Mouse (Mus musculus): ENCODE results near the gene Aasdh.

DNA sequence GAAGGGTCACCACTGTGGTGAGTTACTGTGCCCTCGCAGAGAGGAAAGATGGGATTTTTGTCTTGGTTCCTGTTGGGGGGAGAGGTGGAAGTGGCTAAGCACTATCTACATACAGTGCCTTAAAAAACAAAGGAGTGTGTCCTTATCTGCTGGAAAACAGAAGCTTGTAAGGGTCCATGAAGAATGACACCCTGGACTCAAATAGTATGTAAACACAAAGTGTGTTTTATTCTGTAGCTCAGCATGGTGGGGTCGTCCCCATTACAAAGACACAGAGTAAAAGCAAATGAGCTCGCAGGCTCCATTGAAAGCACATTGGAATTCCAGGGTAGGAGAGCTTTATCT lies 813 bp upstream of the Aasdh start:
- TF ChIP-seq CTCF (IDR thresholded peaks at IDR 0.05; ENCODE audit: extremely low read depth, insufficient read depth, insufficient read length, insufficient replicate concordance), result no peak
- TF ChIP-seq POLR2A (IDR thresholded peaks at IDR 0.05; ENCODE audit: low read depth, low read length), result no peak
